Mouse (Mus musculus): ENCODE results near the gene Ttc4. TPM values are rescaled to one million over a fixed set of nuclear protein-coding genes. Genes with fewer than 3 reads are reported as not detected.

The Ttc4 gene
- polyA plus RNA-seq, 1 experiment from 2014 or later = 74.8 TPM

DNA sequence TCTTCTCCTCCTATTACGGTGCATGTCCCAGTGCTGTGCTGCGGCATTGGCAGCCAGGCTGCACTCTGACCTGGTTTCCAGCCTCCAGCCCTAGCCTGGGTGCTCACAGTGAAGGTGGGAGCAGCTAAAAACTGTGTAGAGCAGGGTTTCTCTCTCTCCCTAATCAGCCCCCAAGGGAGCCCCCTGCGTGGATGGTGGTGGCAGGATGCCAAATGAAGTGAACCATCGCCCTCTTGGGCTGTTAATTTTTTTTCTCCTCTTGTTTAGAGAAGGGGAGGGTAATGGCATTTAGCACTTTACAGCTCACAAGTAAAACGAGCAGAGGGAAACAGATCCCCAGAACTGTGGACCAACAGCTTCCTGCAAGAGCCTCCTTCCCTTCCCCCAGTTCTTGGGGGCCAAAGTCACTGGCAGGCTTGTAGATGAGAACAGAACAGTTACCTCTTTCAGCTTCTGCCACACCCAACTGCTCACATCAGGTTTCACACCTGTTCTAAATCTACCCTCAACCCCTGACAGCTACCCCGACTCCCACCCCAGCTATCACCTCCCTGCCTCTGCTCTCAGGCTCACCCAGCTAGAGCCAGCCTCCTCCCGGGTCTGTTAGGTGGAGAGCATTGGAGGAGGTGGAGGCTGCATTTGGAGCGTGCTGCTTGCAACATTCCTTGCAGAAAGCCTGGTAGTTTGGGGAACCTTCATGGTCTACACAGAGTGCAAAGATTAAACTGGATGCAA, 35.1 kb downstream of the Ttc4 start:
- H3K4me2 ChIP-seq = no peak overlapping the region
- no peak overlapping the region for H3K27ac ChIP-seq (ENCODE audit: low read depth, low read length)
- WGBS = 16% methylated on average over 8 of the region's 8 CpGs
- H3K27me3 ChIP-seq (replicated peaks; ENCODE audit: control insufficient read depth, insufficient read depth, low read length) = no peaks in the 10 kb centered on the region; the same call in 1 of the 2 replicates
- DNase-seq (ENCODE audit: low spot score) (no peak), ATAC-seq (replicated peaks; ENCODE audit: low FRiP score) (no peak)
- peaks cover 2% of the 10 kb centered on the region; the same call in 1 of the 2 replicates for H3K9me3 ChIP-seq (ENCODE audit: control insufficient read depth, low read length)
- H3K9ac ChIP-seq (ENCODE audit: low read depth, low read length) = no peak overlapping the region
- H3K36me3 ChIP-seq (ENCODE audit: control insufficient read depth, insufficient read depth, low read length) = no peaks in the 10 kb centered on the region
- H3K4me3 ChIP-seq (ENCODE audit: low read depth, low read length) = no peak overlapping the region
- no peaks in the 10 kb centered on the region for H3K4me1 ChIP-seq (replicated peaks; ENCODE audit: control insufficient read depth, insufficient read depth, low read length)

DNA sequence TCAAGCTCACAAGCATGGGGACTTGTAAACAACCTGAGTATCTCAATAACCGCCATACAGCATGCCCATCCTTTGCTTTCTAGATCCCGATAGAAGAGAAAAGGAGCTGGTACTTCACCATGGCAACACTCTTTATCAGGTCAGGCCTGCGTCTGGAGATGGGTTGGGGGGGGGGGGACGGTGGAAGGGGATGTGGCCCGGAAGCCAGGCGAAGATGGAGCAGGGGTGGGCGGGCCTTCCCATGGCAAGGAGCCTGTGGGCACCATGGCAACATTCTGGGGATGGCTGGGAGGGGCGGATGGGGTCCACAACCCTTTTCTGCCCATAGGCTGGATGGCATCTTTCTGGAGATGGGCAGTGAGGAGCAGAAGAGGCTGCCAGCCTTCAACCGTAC, 44.7 kb downstream of the Ttc4 start:
- Histone ChIP-seq H3K27ac (ENCODE audit: low read depth, low read length) (no peak overlapping the region), H3K4me3 (ENCODE audit: low read depth, low read length) (no peak overlapping the region), H3K4me2 (no peak overlapping the region), H3K27me3 (replicated peaks; ENCODE audit: control insufficient read depth, insufficient read depth, low read length) (no peaks in the 10 kb centered on the region; the same call in 1 of the 2 replicates), H3K9me3 (ENCODE audit: control insufficient read depth, low read length) (no peaks in the 10 kb centered on the region), H3K9ac (ENCODE audit: low read depth, low read length) (no peak overlapping the region), H3K36me3 (ENCODE audit: control insufficient read depth, insufficient read depth, low read length) (no peaks in the 10 kb centered on the region), H3K4me1 (replicated peaks; ENCODE audit: control insufficient read depth, insufficient read depth, low read length) (no peaks in the 10 kb centered on the region; the same call in 1 of the 2 replicates)
- WGBS = 41% methylated on average over 9 of the region's 9 CpGs
- ATAC-seq (replicated peaks; ENCODE audit: low FRiP score) (no peak), DNase-seq (ENCODE audit: low spot score) (no peak)

DNA sequence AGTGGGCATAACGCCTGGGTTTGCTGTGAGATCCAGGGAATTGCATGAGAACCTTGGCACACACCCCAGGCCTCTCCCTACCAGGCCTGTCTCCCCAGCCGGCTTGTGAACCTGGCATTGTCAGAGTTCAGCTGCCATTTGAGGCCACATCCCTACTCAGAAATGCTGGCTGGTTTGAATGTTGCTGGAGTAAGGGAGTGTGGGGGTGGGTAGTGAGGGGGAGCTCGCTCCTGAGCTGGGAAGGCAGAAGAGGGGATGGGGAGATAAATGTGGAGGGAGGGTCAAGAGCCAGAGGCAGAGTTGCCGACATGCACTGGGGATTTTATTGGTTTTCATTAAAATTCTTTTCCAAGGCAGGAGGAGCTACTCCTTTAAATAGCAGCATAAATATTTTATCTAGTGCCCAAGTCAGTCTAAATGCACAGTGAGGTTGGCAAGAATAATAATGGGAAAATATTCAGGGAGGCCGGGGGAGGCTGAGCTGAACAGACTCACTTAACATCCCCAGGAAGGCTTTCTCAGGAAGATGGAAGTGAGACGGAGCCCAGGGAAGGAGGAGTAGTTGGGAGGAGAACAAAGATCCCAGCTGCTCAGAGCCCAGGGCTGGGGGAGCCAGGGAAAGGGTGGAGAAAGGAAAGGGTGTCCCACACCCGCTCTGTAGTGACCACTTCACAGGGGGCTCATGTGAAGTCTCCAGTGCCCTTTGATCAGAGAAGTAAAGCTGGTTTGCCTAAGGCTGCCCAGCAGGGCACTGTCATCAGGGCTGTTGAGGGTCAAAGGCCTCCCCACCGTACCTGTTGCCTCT, 45.3 kb downstream of the Ttc4 start:
- no peaks in the 10 kb centered on the region; the same call in 1 of the 2 replicates for H3K4me1 ChIP-seq (replicated peaks; ENCODE audit: control insufficient read depth, insufficient read depth, low read length)
- H3K36me3 ChIP-seq (ENCODE audit: control insufficient read depth, insufficient read depth, low read length) = no peaks in the 10 kb centered on the region
- ATAC-seq (replicated peaks; ENCODE audit: low FRiP score) (no peak), DNase-seq (ENCODE audit: low spot score) (no peak)
- no peak overlapping the region for H3K4me3 ChIP-seq (ENCODE audit: low read depth, low read length)
- H3K4me2 ChIP-seq = no peak overlapping the region
- H3K27me3 ChIP-seq (replicated peaks; ENCODE audit: control insufficient read depth, insufficient read depth, low read length) = no peaks in the 10 kb centered on the region; the same call in 1 of the 2 replicates
- no peaks in the 10 kb centered on the region for H3K9me3 ChIP-seq (ENCODE audit: control insufficient read depth, low read length)
- no peak overlapping the region for H3K27ac ChIP-seq (ENCODE audit: low read depth, low read length)
- WGBS = 39% methylated on average over 8 of the region's 8 CpGs
- H3K9ac ChIP-seq (ENCODE audit: low read depth, low read length) = no peak overlapping the region

DNA sequence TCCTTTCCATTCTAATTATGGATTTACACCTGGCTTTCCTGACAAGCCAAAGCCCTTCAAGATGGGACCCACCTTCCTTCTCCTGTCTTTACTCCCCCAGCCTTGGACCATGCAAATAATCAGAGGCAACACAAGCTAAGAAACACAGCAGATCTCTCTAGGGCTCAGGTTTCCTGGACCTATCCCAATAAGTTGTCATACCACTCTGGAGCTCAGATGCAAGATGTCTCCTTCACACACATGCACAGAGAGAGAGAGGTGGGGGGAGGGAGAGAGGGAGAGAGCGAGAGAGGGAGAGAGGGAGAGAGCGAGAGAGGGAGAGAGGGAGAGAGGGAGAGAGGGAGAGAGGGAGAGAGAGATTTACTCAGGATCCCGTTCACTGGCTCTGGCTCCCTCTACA, 46.4 kb downstream of the Ttc4 start:
- Histone ChIP-seq H3K27ac (ENCODE audit: low read depth, low read length) (no peak overlapping the region), H3K4me2 (no peak overlapping the region), H3K9me3 (ENCODE audit: control insufficient read depth, low read length) (no peaks in the 10 kb centered on the region), H3K9ac (ENCODE audit: low read depth, low read length) (no peak overlapping the region), H3K4me1 (replicated peaks; ENCODE audit: control insufficient read depth, insufficient read depth, low read length) (no peaks in the 10 kb centered on the region; the same call in 1 of the 2 replicates), H3K36me3 (ENCODE audit: control insufficient read depth, insufficient read depth, low read length) (no peaks in the 10 kb centered on the region), H3K4me3 (ENCODE audit: low read depth, low read length) (no peak overlapping the region), H3K27me3 (replicated peaks; ENCODE audit: control insufficient read depth, insufficient read depth, low read length) (peaks cover 5% of the 10 kb centered on the region; the same call in 1 of the 2 replicates)
- no peak for DNase-seq (ENCODE audit: low spot score)
- WGBS = 75% methylated on average over 1 of the region's 3 CpGs
- ATAC-seq (replicated peaks; ENCODE audit: low FRiP score) = no peak

DNA sequence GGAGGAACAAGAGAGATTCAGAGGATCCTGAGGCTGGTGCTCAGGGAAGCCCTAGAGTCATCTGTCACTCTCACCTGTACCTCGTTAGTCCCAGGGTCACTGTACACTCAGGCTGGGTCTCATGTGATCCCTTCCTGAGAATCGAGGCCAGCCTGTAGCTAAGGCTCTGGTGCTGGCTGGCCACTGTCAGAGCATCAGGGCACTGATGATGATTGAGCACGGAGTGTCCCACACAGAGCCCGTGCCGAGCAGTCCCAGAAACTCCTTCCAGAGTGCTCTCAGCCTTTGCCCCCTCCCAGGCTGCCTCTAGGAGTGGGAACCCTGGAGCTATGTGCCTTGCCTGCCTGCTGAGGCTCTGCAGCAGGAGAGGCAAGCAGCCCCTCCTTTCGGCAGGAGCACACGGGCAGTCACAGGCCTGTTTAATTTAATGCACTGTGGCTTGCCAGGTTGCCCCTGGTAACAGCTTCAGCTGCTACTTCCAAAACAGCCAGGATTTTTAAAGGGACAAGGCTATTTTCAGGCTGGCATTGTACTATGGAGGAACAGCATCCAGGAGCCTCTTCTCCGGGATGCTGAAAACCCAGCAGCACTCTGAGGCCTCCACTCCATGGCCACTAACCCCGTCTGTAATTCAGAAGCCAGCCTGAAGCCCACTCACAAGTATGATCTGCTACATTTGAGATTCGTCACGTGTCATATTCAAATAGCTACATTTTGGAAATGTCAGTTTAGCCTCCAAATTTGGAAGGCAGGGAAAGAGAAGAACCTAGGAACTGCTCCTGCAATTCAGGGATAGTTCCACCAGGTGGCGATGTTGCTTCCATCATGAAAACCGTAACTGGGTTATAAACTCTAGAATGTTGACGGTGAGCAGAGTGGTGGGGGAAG, 48.2 kb downstream of the Ttc4 start:
- peaks cover 7% of the 10 kb centered on the region for H3K27me3 ChIP-seq (replicated peaks; ENCODE audit: control insufficient read depth, insufficient read depth, low read length)
- no peak overlapping the region for H3K4me3 ChIP-seq (ENCODE audit: low read depth, low read length)
- no peaks in the 10 kb centered on the region for H3K36me3 ChIP-seq (ENCODE audit: control insufficient read depth, insufficient read depth, low read length)
- ATAC-seq (replicated peaks; ENCODE audit: low FRiP score) (no peak; the same call in 1 of the 2 replicates), DNase-seq (ENCODE audit: low spot score) (no peak)
- H3K4me2 ChIP-seq = no peak overlapping the region
- no peaks in the 10 kb centered on the region; the same call in 1 of the 2 replicates for H3K4me1 ChIP-seq (replicated peaks; ENCODE audit: control insufficient read depth, insufficient read depth, low read length)
- WGBS = 32% methylated on average over 14 of the region's 14 CpGs
- H3K27ac ChIP-seq (ENCODE audit: low read depth, low read length) = no peak overlapping the region
- no peak overlapping the region for H3K9ac ChIP-seq (ENCODE audit: low read depth, low read length)
- no peaks in the 10 kb centered on the region for H3K9me3 ChIP-seq (ENCODE audit: control insufficient read depth, low read length)

DNA sequence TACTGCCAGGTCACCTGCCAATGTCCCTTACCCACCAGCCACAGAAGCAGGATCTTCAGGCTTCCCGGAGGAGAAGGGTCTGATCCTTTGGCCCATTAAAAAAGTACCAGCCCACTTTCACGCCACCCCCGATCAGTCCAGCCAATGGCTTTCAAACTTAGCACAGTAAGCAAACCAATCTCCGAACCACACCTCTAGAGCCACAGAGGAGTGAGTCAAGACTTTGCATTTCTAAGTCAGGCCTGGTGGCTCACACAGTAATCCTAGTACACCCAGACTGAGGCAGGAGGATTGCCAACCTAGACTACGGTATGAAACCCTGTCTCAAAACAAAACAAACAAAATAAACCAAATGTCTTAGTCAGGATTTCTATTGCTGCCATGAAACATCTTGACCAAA, 49.4 kb downstream of the Ttc4 start:
- no peak overlapping the region for H3K9ac ChIP-seq (ENCODE audit: low read depth, low read length)
- no peak overlapping the region for H3K4me3 ChIP-seq (ENCODE audit: low read depth, low read length)
- H3K4me2 ChIP-seq = no peak overlapping the region
- H3K27ac ChIP-seq (ENCODE audit: low read depth, low read length) = no peak overlapping the region
- 68% methylated on average over 5 of the region's 5 CpGs for WGBS
- no peak for ATAC-seq (replicated peaks; ENCODE audit: low FRiP score)
- peaks cover 17% of the 10 kb centered on the region for H3K27me3 ChIP-seq (replicated peaks; ENCODE audit: control insufficient read depth, insufficient read depth, low read length)
- no peaks in the 10 kb centered on the region for H3K36me3 ChIP-seq (ENCODE audit: control insufficient read depth, insufficient read depth, low read length)
- no peaks in the 10 kb centered on the region for H3K9me3 ChIP-seq (ENCODE audit: control insufficient read depth, low read length)
- H3K4me1 ChIP-seq (replicated peaks; ENCODE audit: control insufficient read depth, insufficient read depth, low read length) = no peaks in the 10 kb centered on the region; the same call in 1 of the 2 replicates
- DNase-seq (ENCODE audit: low spot score) = no peak

DNA sequence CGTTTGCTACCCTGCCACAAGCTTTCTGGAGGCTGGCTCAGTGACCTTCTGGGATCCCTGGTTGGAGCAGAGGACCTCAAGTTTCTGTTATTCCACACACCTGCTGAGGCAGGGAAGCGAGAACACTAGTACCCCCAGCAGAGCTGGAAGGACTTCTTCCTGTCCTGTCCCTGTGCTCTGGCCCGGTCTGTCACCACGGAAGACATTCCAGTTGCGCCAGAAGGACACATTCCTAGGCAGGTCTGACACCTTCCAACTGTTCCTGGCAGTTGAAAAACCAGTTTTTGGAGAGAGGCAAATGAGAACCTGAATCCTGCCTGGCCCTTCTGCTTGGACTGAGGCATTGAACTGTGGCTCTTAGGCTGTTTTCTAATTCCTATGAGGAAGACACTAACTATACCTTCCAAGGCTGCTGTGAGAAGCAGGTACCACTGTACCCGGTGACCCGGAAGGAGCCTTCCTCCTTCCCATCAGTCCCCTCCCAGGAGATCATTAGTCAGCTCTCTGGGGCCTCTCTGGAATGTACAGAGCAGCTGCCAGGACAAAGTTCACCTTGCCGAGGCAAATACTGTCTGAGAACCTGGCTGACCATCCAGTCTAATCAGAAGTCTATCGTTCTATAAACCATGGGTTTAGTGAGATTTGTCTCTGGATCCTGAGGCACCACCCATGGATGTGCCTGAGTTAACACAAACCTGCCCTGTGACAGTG, 49.9 kb downstream of the Ttc4 start:
- H3K9me3 ChIP-seq (ENCODE audit: control insufficient read depth, low read length) = no peaks in the 10 kb centered on the region
- no peak overlapping the region for H3K9ac ChIP-seq (ENCODE audit: low read depth, low read length)
- no peaks in the 10 kb centered on the region; the same call in 1 of the 2 replicates for H3K4me1 ChIP-seq (replicated peaks; ENCODE audit: control insufficient read depth, insufficient read depth, low read length)
- no peak overlapping the region for H3K4me3 ChIP-seq (ENCODE audit: low read depth, low read length)
- no peak overlapping the region for H3K27ac ChIP-seq (ENCODE audit: low read depth, low read length)
- 28% methylated on average over 9 of the region's 9 CpGs for WGBS
- peaks cover 22% of the 10 kb centered on the region for H3K27me3 ChIP-seq (replicated peaks; ENCODE audit: control insufficient read depth, insufficient read depth, low read length)
- ATAC-seq (replicated peaks; ENCODE audit: low FRiP score) (no peak), DNase-seq (ENCODE audit: low spot score) (no peak)
- H3K4me2 ChIP-seq = no peak overlapping the region
- H3K36me3 ChIP-seq (ENCODE audit: control insufficient read depth, insufficient read depth, low read length) = no peaks in the 10 kb centered on the region

DNA sequence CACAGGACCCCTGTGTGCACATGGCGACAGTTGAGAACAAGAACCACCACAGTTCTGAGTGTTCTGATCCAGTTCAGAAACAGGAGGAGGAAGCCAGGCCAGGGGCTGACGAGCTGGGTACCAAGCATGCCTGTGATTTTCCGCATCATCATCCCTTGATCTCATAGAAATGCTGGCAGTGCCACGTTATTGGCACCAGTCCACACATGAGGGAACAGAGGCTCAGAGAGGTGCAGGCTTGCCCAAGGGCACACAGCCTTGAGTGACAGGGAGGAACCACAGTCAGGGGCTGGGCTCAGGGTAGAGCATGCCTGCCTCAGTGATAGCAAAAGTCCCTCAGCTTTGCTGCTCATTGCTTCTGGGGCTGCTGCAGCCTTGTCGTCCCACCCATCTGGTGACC, 50.9 kb downstream of the Ttc4 start:
- Histone ChIP-seq H3K4me3 (ENCODE audit: low read depth, low read length) (no peak overlapping the region), H3K9ac (ENCODE audit: low read depth, low read length) (no peak overlapping the region), H3K27ac (ENCODE audit: low read depth, low read length) (no peak overlapping the region), H3K27me3 (replicated peaks; ENCODE audit: control insufficient read depth, insufficient read depth, low read length) (peaks cover 32% of the 10 kb centered on the region), H3K36me3 (ENCODE audit: control insufficient read depth, insufficient read depth, low read length) (no peaks in the 10 kb centered on the region), H3K4me2 (no peak overlapping the region), H3K4me1 (replicated peaks; ENCODE audit: control insufficient read depth, insufficient read depth, low read length) (no peaks in the 10 kb centered on the region), H3K9me3 (ENCODE audit: control insufficient read depth, low read length) (no peaks in the 10 kb centered on the region)
- DNase-seq (ENCODE audit: low spot score) (no peak), ATAC-seq (replicated peaks; ENCODE audit: low FRiP score) (no peak)
- WGBS = 77% methylated on average over 5 of the region's 5 CpGs

All from liver, embryonic 11.5 days (tissue).